Mouse (Mus musculus) B cell, adult 2 months (primary cell): ENCODE measurements around the gene 5530401A14Rik.

ENCODE experiments used
- DNase-seq, 2 experiments: peaks; one replicate each; pipeline ENCODE4 v3.0.0; 2022

5530401A14Rik gene

DNA sequence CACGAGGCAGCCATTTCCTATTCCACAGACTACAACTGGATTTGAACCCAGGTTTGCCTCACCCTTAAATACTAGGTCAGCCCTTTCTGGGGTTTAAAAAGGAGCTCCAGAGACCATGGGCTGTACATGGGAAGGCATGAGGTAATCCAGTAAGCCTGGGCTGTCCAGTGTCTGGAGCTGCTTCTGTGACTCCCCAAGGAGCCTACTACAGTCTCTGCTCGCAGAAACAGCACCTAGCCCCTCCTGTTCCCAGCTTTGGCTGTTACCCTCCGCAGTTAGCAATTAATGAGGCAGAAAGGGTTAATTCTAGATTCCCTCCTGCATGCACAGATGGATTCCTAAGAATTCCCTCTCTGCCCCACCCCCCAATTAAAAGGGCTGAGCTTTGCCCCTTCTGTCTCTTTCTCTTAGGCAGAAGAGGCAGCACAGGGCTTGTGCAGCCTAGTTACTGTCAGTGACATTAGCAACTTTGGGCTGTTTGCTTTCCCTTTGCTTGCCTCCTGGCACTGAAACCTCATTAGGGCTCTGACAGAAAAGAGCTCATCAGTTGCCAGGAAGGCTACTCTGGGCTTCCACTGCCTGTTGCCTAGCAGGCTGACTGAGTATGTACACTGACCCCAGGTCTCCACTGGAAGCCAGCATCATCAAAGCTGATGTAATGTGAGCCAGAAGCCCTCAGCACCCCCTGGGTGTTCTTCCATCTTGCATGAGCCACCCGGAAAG is at the start of gene 5530401A14Rik:
Gene 5530401A14Rik, plus strand, starts transcription at position 424 of the 723 bp plus-strand sequence.
- DNase-seq = no peak

DNA sequence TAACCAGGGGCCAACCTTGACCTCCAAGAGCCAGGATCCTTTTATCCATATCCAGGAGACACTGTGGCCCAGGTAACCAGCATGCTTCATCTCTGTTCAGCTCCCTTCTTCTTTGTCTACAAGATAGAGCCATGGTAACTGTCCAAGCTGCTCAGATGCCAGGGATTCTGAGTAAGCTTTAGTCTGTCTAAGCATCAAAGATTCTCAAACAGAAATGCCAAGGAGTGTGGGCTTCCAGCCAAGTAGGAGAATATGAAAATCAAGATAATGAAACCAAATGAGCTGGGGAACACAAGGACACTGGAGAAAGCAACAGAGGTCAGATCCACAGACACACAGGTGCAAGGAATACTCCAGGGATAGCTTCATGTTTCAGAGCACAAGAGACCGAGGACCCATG is 45.7 kb upstream of the 5530401A14Rik start:
- no peak for DNase-seq

DNA sequence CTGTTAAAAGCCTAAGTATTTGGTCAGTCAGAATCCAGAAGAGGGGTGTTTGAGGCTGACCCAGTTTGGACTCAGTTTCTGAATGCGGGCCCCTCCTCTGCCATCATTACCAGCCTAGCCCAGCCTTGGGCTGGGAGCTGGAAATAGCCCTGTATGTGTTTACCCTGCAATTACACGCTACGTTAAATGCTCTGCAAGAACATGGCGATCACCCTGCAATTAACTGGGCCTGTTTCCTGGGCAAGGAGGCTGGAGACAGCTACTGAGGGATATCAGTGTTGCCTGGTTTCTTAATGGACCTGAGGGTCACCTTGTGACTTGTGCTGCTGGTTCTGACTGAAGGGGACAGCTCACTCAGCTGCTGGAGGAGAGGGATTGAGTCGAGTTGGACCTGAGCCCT is 43.9 kb upstream of the 5530401A14Rik start:
- no peak for DNase-seq

DNA sequence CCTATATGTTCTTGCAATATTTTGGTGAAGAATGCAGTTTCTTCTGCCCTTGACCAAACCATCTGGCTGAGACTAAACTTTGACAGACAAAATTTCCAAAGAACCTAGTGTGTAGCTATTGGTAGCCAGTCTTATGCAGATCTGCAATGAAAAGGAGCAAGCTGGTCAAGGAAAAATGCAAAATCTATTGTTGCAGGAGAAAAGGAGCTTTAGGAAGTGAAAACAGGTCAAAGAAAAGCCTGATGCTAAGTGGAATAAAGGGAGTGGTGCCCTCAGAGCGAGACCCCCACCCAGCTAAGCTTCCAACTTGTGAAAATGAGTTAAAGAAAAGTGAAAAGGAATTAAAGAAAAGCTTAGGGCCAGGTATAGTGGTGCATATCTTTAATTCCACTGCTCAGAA is 28.1 kb upstream of the 5530401A14Rik start:
- no peak for DNase-seq

DNA sequence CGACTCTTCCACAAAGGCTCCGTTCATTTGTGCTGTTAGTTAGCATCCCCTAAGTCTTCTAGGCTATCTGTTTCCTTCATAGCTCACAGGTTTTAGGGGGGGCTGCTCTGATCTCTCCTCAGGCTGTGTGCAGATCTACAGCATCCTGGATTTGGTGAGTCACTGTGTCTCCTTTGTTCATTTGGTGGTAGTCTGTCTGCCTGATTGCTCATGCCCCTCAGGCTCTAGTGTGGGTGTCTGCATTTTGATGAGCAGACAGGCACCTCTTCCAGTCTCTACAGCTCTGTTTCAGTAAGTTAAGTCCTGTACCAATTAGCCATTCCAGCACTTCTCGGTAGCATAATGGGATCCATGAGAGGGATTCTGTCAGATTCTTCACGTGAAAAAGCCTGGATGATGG is 22.0 kb upstream of the 5530401A14Rik start:
- DNase-seq = no peak

DNA sequence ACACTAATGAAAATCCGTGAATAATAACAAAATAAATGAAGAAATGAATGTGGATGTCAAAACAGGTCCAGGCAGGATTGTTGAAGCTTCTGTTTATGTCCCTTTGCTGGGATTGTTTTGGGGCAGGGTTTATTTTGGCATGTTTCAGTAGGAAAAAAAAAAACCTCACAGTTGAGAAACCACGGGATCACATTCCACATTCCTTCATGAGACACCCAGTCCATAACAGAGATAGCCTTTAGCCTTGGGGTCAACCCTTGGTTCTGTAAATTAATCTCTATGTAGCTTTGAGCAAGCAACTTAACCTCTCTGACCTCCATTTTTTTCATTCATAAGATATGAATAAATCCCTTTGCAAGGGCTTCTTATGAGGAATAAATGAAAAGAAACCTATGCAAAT is 19.5 kb upstream of the 5530401A14Rik start:
- DNase-seq = no peak

DNA sequence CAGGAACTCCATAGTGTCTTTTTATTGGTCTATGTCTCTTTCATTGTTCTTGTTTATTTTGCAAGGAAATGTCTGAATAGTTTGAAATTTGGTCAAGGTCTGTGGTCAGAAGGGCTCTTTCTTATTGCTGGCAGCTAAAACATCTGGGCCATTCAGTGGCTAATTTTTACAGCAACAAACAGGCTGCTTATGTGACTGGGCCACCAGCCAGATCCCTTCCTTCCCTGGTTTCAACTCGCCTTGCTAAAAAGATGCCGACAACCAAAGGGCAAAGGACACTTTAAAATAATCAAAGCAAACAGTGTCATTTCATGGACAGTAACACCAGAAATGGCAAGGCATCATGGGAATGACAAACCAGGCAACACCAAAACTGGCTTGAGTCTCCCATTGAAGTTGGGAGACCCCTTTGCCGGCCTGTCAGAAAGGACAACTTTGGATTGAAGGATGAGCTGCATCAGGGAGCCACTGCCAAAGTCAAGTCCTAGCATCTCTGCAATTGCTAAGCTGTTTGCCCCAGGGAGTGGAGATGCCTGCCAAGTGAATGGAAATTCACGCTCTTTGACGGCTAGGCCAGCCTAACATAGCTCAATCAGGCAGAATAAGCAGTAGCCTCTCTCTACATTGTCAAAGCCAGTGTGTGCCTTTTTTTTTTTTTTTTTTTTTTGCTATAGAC is 15.3 kb upstream of the 5530401A14Rik start:
- DNase-seq = no peak

DNA sequence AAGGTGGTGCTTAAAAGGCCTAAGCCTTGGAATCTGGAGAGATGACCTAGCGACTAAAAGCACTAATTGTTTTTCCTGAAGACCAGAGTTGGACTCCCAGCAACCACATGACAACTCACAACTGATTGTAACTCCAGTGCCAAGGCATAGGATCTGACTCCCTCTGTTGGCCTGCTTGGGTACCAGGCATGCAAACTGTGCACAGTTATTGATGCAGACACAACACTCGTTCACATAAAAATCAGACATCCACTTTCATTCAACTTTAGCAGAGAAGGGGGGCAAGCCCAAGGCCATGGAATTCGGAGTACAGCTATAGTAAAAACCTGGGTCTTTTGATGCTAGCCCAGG is 14.8 kb upstream of the 5530401A14Rik start:
- no peak for DNase-seq

DNA sequence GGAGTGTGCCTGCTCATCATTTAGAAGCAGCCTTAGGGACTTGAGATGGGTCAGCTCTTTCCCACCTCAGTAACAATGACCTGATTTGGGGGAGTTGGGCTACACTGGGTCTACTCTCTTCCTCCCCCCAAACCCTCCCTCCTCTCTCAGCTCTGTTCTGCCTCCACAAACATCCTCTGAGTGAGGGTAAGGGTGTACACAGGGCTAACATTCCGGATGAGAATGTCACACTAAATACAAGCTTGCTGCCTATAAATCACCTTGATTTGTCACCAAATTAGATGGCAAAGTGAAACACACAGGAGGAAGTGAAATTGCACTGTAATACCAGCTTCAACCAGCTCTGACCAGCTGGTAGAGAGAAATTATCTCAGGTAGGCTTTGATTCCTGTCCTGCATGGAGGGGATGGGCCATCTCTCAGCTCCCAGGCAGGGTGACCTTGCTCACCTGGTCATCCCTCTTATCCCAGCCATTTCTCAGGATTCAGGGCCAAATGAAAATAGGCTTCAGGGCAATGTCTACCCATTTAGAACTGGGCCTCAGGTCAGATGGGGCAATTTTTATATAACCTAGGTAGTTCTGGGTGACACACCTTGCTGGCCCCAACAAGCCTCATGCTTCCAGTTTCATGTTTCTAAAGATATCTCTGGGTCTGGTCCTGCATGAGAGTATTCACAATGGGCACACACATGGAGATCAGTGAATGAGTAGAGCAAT is 12.5 kb upstream of the 5530401A14Rik start:
- peak; percentile 6 to 13 for DNase-seq

DNA sequence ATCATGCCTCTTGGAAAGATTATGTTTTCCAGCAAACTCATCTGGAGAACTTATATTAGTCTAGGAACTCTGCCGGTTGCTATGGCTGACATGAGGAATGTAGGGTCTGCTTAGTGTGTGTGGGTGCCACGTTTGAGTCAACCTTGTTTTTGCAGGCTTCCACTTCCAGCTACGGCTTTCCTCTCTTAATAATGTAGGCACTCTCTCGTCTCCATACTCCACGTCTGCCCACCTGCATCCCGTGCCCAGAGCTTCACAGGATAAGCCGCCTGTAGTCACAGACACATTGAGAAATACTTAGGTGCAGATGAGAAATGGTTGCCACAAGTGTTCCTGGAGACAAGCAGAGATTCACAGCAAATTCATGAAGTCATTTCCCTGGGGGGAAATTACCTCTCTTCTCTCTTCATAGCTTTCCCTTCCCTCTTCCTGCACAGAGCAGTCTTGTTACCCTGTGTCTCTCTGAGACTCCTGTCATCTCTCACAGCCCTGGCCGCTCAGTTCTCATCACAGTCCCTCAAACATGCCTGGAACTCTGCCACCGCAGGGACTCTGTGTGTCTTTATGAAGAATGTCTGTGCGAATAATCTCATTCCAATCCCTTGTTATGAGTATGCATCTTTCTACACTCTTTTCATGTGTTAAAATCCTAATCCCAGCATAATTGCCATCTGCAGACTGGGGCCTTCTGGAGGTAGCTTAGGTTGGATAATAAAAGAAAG is 5.3 kb downstream of the 5530401A14Rik start:
- DNase-seq = no peak

DNA sequence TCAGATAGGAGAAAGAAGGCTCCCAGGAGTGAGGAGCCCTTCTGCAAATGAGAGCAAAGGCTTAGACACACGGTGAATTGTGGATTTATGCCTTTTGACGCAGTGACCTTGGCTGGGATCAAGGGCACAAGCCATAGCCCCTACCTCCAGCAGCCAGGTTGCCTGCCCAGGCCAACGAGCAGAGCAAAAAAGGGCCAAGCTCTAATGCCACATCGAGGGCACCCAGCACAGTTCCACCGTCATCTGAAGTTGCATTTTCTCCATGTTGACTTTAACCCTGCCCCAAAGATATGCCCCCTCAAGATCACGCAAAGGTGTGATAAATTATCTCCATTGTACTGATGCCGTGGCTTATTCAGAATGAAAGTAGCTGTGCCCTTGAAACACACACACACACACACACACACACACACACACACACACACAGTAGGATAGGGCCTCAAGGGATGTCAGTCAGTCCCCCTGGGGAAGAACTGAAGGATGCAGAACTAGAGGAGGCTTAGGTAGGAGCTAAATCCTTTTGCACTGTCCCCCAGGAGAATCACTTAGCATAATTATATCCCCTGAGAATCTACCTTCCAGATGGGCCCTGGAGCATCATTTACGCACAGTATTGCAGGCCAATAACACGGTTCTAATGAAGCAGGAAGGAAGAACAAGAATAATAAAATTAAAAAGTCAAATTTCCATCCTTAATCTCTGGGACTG is 11.2 kb downstream of the 5530401A14Rik start:
- no peak for DNase-seq

DNA sequence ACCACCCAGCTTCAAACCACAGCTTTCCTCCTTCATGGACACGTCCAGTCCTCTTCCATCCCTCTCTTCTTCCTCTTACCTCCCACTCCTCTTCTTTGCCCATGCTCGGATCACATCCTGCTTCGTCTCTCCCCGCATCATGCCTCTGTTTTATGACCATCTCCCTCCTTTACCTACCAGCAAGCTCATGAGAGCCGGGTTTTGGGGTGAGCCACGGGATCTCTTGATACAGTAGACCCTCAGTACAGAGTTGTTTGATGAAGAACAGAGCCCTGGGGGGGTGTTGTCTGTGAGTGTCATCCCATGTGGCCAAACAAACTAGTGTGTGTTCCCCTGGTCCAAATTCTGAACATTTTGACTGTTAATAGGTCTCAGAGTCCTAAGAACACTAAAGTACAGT is 36.0 kb downstream of the 5530401A14Rik start:
- no peak for DNase-seq

DNA sequence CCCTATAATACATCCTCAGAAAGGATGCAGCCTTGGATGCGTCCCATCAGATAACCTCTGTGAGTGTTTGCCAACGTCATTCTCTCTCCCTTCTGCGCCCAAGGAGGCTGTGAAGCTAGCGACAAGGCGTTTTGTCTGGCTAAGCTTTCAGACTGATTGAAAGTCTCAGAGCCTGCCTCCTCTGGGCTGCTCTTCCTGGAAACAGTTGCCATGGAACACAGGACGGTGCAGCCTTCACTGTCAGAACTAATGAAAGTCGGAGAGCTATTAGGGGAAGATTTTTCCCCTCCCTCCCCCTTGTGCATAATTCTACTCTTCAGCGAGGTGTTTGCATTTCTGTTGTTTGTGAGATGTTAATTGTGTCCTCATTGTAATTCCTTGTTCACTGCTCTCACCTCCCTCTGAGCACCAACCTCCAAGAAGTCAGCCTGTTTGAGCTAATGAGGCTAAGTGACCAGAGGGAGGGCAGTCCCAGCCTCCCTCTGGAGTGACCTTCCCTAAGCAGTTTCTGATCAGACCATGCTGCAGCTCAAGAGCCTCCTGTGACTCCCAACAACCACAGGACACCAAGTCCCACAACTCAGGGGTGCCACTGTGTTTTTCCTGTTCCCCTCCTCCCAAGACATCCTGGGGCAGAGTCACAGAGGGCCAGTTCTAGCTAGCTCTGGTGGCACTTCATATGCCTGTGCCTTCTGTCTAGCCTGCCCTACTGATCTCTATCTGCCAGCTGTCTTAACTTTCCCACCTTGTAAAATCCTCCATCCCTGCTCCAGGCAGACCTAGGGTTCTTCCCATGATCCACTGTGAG is 37.3 kb downstream of the 5530401A14Rik start:
- no peak for DNase-seq

DNA sequence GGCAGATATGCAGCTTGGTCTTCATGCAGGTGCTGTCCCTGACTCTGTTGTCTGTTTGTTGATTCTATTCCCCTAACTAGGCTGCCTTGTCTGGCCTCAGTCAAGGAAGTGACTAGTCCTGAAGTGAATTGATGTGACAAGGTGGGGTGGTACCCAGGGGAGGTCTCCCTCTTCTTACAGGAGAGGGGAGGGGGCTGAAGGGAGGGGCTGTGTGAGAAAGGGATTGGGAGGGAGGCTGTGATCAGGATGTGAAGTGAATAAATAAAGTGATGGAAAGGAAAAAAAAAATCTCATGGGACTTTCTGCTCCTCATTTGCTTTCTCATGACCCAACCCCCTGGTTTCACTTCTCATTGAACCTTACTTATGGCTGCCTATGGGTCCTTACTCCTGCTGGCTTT is 41.8 kb downstream of the 5530401A14Rik start:
- peak; percentile 21 to 23 for DNase-seq

DNA sequence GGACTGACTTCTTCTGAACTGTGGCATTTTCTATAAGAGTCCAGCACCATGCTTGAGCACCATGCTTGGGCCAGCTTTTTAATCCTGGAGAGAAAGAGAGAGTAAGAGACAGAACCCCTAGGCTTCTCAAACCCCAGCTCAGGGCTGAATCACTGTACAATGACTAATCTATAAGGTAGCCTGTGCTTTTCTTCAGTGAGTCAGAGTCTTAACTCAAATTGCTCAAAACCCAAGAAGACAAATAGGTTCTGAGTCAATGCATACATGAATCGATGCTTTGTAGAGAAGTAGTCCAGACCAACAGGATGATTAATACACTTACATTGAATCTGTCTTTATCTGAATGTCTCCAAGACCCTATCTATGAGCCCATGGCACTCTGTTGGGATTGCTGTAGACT is 48.3 kb downstream of the 5530401A14Rik start:
- no peak for DNase-seq

DNA sequence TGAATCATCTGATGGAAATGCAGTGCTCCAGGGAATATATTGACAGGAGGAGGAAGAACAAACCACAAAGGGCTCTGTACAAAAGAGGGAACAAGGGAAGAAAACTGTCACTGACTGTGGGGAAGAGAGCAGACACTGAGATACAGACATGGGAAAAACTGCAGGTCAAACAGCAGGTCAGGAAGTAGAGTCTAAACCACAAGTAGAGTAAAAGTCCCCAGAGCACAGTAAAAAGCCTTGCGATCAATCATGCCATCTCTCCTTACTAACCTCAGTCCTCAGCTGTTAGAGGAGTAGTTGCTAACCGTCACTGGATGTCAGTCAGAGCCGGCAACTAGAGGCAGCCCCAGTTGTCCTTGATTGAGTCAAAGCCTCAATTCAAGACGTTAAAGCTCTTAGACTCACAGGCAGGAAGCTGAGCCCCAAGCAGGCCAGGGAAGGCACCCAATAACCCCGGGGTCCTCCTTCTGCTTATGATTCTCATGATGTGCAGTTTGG is 49.0 kb downstream of the 5530401A14Rik start:
- DNase-seq = peak; percentile 4 to 6

DNA sequence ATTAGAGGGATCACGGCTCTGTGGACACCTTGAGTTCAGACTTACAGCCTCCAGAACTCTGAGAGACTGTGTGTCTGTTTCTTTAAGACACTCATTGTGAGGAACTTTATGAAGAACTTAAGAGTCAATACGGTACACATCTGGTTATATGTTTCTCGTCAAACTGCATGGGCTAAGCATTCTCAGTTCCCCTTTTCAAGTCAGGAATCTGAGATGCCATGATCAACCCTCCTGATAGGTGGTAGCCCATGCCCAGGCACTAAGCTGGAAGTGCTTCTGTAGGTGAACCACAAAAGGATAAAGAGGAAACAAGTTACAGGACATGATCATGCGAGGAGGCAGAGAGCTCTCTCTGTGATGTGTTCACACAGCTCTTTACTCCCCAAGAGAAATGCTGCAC is 52.6 kb downstream of the 5530401A14Rik start:
- peak; percentile 19 to 25 for DNase-seq

DNA sequence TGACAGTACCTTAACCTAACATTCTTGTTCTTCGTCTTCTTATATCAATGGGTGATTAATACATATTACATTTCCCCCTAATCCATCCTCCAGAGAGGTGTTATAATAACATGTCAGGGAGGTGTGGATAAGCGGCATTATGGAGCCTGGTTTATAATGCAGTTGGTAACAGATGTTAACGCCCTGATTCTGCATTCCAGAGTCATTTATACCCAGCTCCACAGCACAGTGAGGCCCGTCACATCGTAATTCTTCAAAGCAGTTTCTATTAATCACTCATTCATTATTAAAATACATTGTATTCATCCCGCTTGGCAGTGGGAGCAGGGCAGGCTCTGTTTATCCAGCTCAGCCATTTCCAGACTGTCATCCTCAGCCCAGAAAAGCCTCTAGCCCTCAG is 55.0 kb downstream of the 5530401A14Rik start:
- DNase-seq = no peak

DNA sequence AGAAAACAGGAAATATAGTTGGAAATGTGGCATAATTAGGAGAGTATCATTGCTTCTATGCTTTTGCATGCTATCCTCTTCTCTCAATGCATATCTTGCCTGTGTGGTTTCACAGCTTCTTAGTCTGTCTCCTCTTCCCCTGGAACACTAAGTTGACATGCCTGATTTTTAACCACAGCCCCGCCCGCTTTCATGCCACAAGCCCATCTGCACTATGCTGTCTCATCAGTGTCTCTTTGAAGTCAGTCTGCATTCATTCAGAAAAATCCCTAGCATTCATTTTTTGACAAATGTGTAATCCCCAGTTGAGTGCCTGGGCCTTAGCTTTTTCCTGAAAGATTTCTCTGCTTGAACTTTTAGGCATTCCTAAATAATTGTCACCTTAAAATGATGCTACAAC is 62.6 kb downstream of the 5530401A14Rik start:
- no peak for DNase-seq

DNA sequence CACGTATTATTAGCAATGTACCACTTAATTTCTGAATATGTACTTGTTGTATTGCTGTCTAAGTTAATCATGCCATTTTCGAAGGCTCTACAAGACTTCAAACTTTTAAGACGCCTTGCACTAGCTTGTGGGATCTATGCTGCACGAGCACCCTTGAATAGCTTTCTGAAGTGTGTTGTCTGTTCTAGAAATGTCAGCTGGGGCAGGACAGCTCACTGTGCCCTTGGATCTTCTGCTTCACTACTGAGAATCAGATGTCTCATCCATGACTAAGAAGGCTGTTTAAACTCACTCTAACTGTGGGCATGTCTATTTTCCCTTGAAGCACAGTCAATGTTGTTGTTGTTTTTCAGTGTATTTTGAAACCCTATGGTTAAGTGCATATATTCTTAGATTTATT is 63.2 kb downstream of the 5530401A14Rik start:
- DNase-seq = no peak

DNA sequence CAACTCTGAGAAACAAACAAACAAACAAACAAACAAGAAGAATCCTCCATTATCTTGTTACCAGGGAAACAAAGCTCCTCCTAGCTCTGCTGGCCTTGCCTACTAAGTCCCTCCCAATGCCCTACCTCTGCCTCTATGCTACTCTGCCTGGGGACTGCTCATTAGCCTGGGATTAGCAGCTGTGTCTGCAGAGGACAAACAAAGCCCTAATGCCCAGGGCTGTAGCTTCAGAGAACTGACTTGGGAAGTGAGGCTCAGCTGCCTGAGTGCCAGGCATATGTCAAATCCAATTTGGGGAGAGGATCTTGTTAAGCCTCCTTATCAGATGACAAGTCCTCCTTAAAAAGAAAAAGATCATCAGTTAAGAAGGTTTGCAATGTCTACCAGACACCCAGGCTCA is 65.9 kb downstream of the 5530401A14Rik start:
- no peak for DNase-seq

DNA sequence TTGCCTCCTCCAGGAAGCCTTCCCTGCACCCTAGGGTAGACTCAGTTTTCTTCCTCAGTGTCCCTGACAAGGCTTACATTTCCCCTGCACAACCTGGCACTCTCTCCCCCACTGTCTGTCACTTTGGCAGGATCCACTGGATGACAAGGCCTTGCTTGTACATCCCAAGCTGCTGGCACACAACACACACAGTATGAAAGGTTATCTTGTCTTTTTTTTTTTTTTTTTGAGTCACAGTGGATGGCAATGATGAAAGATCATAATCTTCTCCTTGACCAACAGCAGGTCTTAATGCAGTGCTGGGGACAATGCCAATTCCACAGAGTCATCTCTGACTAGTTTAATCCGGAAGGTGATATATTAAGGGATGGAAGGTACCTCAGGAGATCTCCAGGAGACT is 77.0 kb downstream of the 5530401A14Rik start:
- no peak for DNase-seq
